Mouse (Mus musculus): ENCODE measurements at regions not wholly inside any gene's neighbourhood (a gene's known extent, or its start where the extent isn't known, plus 50 kb on each side); places are given as distances from the start of the nearest gene placed in this dataset.

- no peak for DNase-seq (ENCODE audit: low read depth, low spot score)
Observed at GRCm38 (mm10) chr17:62083281-62083680, 797.8 kb downstream of the Efna5 start.

DNA sequence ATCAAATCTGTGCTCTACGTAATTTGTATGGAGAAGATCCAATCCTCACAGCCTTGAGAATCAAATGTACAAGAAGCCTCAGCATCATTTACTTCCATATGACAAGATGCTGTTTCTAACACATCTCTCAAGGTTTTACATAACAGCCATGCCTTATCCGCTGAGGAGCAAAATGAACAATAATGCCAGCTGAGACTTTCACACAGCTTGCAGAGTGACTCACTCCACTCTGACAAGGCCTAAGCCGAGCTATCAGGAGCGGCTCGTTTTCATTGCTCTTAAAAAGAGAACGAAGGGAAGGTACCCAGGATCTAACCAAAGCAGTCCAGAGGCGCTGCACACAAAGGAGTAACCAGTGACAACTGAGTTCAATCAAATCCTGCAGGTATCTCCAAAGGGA, 803.5 kb downstream of the Efna5 start:
- DNase-seq (ENCODE audit: low read depth, low spot score): no peak

- no peak for DNase-seq (ENCODE audit: low read depth, low spot score)
Observed at GRCm38 (mm10) chr17:62064939-62065338, 816.2 kb downstream of the Efna5 start.

- DNase-seq (ENCODE audit: low read depth, low spot score): peak; percentile 33
Observed at GRCm38 (mm10) chr17:62058016-62058415, 823.1 kb downstream of the Efna5 start.

DNA sequence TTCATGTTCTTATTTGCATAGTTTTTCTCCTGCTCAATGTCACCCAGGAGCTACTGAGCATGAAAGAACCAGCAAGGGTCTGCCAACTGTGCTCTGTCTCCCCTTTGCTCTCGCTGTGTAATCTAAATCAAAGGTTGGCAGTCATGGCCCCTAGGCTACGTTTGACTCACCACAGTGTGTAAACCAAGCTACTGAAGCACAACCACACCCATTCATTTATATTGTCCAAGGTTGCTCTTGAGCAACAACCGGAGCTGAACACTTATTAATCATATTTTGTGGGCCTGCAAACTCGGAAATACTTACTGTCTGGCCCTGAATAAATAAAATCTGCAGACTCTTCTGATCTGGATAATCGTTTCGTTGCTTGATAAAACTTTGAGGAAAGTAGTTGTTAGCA, 826.3 kb downstream of the Efna5 start:
- no peak for DNase-seq (ENCODE audit: low read depth, low spot score)

GRCm38 (mm10) chr17:62048989-62049388, 832.1 kb downstream of the Efna5 start:
- DNase-seq (ENCODE audit: low read depth, low spot score): no peak

GRCm38 (mm10) chr17:62030614-62031013, 850.5 kb downstream of the Efna5 start:
- DNase-seq (ENCODE audit: low read depth, low spot score): no peak
